Comparison of ENCODE assay signal across 10 mouse cellular contexts in the genomic region with DNA sequence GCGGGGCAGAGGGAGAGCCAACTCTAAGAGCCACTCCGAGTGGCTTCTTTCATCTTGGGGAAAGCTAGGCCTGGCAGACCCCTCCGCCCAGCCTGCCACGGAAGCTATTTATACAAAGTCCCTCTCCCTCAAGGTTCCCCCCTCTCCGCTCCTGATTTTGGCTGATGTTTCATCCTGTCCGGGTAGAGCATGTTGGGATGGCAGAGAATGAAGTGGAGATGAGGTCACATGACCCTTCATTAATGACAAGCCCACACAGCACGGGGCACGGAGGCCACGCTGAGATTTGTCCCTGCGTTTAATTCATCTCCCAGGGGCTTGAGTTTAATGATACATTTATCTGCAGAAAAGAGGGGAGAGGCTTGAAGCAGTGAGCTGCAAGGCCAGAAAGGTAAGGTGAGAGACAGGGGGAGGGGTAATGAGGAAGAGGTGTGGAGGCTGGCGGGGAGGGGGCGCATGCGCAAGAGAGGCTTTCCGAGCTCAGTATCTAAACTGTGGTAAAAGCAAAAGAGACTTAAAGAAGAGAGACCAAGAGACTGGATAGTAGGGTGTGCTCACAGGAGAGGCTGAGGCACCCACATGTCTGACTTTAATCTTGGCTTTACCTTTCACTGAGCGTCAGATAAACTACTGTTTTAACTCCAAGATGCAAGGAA.
DNase-seq lines count a peak whose midpoint lies in the region; ATAC-seq lines count a peak whose summit lies in the region.
"Had no signal": no experiment of that assay in that cellular context is flagged by ENCODE, and none has a peak within 500 bp of the region (broad histone marks: within the 10 kb centered on the region; RNA-seq: fewer than 3 reads in every experiment).

No protein-coding gene starts in this region.

- H3K9me3 ChIP-seq in embryonic facial prominence, embryonic 13.5 days, result no peaks in the 10 kb centered on the region
- H3K9me3 ChIP-seq in limb, embryonic 10.5 days (replicated peaks), result no peaks in the 10 kb centered on the region
- H3K9me3 ChIP-seq: G1E had no signal

- H3K27me3 ChIP-seq in embryonic facial prominence, embryonic 13.5 days, result no peaks in the 10 kb centered on the region
- H3K27me3 ChIP-seq in limb, embryonic 10.5 days (ENCODE audit: low read depth, poor library complexity, severe bottlenecking), result no peaks in the 10 kb centered on the region

- no peak overlapping the region for H3K27ac ChIP-seq in embryonic facial prominence, embryonic 13.5 days
- H3K27ac ChIP-seq in limb, embryonic 10.5 days, result peak overlapping the region; percentile 44; the same call in 1 of the 2 replicates

- H3K9ac ChIP-seq in embryonic facial prominence, embryonic 13.5 days, result no peak overlapping the region

- no peak for ATAC-seq in embryonic facial prominence, embryonic 13.5 days (ENCODE audit: insufficient number of reproducible peaks, insufficient read depth, low FRiP score, low TSS enrichment, low read depth)

- H3K4me2 ChIP-seq in embryonic facial prominence, embryonic 13.5 days, result peak overlapping the region; percentile 39

- intact Hi-C loops in left cerebral cortex, postnatal 4 days (cut with DNase I), result no loop called here

- DNase-seq in kidney, postnatal 4 days, result peak; percentile 26 to 27
- no peak for DNase-seq in kidney, postnatal 36 days
- DNase-seq in limb, embryonic 10.5 days (ENCODE audit: low spot score), result peak; percentile 46
- DNase-seq in retina, embryonic 14.5 days (ENCODE audit: low spot score), result peak; percentile 49
- DNase-seq in left cerebral cortex, postnatal 4 days, result no peak
- DNase-seq in adrenal gland, adult 8-10 months, result no peak
- no peak for DNase-seq in B cell, adult 2 months
- DNase-seq: thymus, postnatal 25 days had no signal

- WGBS in embryonic facial prominence, embryonic 13.5 days, result 37% methylated on average over 15 of the region's 15 CpGs
- 27% methylated on average over 15 of the region's 15 CpGs for WGBS in limb, embryonic 10.5 days

- H3K36me3 ChIP-seq in embryonic facial prominence, embryonic 13.5 days, result no peaks in the 10 kb centered on the region
- H3K36me3 ChIP-seq in limb, embryonic 10.5 days, result no peaks in the 10 kb centered on the region
- H3K36me3 ChIP-seq: G1E had no signal

- peaks cover 7% of the 10 kb centered on the region for H3K4me1 ChIP-seq in embryonic facial prominence, embryonic 13.5 days
- H3K4me1 ChIP-seq in limb, embryonic 10.5 days, result peaks cover 15% of the 10 kb centered on the region

- H3K4me3 ChIP-seq in embryonic facial prominence, embryonic 13.5 days, result 0 out of 2 replicates have a peak overlapping the region, but pooled peaks have one; percentile 7
- peak overlapping the region; percentile 39 for H3K4me3 ChIP-seq in limb, embryonic 10.5 days

Comparison
In these comparisons a context has a peak if more than half of its experiments do, and no peak if none do; other contexts are left out.
1. DNase-seq: peak in kidney, postnatal 4 days (2 of 2), limb, embryonic 10.5 days (single experiment) and retina, embryonic 14.5 days (single experiment); none in kidney, postnatal 36 days (0 of 2), left cerebral cortex, postnatal 4 days (single experiment), adrenal gland, adult 8-10 months (single experiment) and B cell, adult 2 months (0 of 2).